Mouse (Mus musculus): Measurements from ENCODE around the gene Dtymk. TPM values are rescaled to one million over a fixed set of nuclear protein-coding genes. Genes with fewer than 3 reads are reported as not detected.
A peak's percentile ranks its signal among the peaks of the same experiment; 100 is the strongest.

The Dtymk gene
- polyA plus RNA-seq, 1 experiment from 2014 or later: 148 TPM

DNA sequence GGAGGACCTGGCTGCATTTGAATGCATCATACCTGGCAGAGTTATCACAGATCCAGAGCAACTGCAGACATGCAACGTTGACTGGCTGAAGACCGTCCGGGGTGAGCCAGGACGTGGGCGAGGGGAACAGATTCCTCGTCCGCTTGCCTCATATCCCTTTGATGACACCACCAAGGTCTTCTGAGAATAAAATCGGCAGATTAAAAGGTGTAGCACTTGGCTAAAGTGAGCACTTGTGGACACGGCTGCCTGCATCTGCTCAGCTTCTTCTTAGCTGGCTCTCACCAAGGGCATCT lies 24.8 kb upstream of the Dtymk start:
- H3K27ac ChIP-seq: peak overlapping the region; percentile 94; the same call in 1 of the 2 replicates
- WGBS: 95% methylated on average over 9 of the region's 9 CpGs
- peak overlapping the region; percentile 92 for H3K4me2 ChIP-seq (replicated peaks)
- no peaks in the 10 kb centered on the region for H3K9me3 ChIP-seq (ENCODE audit: control insufficient read depth, low read length)
- H3K9ac ChIP-seq: peak overlapping the region; percentile 71; the same call in 1 of the 2 replicates
- peak overlapping the region; percentile 43; the same call in 1 of the 2 replicates for H3K4me3 ChIP-seq (replicated peaks; ENCODE audit: low read length)
- DNase-seq (ENCODE audit: low spot score) (no peak), ATAC-seq (ENCODE audit: low FRiP score) (no peak)
- H3K27me3 ChIP-seq (ENCODE audit: control insufficient read depth, insufficient read depth, low read length): no peaks in the 10 kb centered on the region
- peaks cover 2% of the 10 kb centered on the region for H3K36me3 ChIP-seq (replicated peaks; ENCODE audit: control insufficient read depth, insufficient read depth)
- H3K4me1 ChIP-seq (replicated peaks; ENCODE audit: control insufficient read depth, insufficient read depth, low read length): peaks cover 13% of the 10 kb centered on the region

DNA sequence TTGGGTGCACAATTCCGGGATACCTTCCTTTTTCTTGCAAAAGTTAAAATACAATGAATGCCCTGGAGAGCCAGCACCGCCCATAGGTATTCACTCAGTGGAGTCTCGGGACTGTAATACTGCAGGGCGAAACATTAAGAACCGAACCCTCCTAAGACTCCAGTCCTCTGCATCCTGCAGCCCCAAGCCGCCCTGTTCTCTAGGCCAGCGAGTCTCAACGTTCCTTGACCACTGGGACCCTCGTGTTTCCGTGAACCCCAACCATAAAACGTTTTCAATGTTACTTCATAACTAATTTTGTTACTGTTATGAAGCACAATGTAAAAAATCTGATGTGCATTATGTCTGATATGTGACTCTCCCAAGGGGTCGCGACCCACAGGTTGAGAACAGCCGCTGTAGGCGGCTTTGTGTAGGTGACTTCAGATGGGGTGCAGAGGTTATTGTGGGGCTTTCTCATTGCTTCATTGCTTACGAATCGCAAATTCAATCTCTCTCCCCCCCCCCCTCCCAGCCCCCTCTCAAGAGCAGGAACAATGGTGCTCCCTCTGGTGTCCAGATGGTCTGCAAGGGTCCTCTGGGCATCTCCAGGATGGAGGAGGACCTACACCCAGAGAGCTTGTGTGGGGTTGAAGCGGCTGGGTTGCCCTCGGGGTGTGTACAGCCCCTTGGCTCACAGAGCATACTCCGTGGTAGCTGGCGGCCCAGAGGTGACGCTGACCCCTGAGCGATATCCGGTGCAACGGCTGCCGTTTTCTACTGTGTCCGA lies 24.2 kb upstream of the Dtymk start:
- H3K4me1 ChIP-seq (replicated peaks; ENCODE audit: control insufficient read depth, insufficient read depth, low read length): peaks cover 13% of the 10 kb centered on the region
- DNase-seq (ENCODE audit: low spot score) (peak; percentile 40), ATAC-seq (ENCODE audit: low FRiP score) (peak; percentile 28; the same call in 1 of the 2 replicates)
- peak overlapping the region; percentile 92 for H3K4me2 ChIP-seq (replicated peaks)
- peak overlapping the region; percentile 43 for H3K4me3 ChIP-seq (replicated peaks; ENCODE audit: low read length)
- H3K27ac ChIP-seq: peak overlapping the region; percentile 94
- no peaks in the 10 kb centered on the region for H3K27me3 ChIP-seq (ENCODE audit: control insufficient read depth, insufficient read depth, low read length)
- H3K9ac ChIP-seq: peak overlapping the region; percentile 71
- H3K36me3 ChIP-seq (replicated peaks; ENCODE audit: control insufficient read depth, insufficient read depth): peaks cover 8% of the 10 kb centered on the region
- H3K9me3 ChIP-seq (ENCODE audit: control insufficient read depth, low read length): no peaks in the 10 kb centered on the region
- 43% methylated on average over 27 of the region's 27 CpGs for WGBS

DNA sequence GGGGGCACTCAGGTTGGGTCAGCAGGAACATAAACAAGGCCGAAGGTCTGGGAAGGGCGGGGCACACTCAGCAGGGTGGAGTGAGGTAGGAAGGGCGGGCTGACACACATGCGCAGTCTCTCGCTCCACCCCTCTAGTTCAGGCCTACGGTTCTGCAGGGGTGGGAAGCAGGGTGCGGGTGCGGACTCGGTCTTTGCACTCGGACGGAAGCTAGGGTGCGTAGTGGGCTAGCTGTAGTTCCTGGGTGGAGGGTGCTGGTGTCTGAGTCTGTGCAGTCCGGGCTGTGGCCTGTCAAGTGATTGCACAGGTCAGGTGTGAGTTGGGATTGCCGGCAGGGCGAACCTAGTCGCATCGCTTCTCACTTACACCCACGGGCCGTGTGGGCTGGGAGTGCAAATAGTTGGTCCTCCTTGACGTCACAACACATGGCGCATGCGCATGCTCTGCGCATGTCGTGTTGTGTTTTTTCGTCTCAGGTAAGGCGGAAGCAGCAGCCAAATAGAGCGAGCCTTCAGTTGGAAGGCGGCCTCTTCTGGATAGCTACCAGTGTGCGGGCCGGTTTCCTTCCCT lies 23.5 kb upstream of the Dtymk start:
- peak overlapping the region; percentile 71 for H3K9ac ChIP-seq
- H3K27me3 ChIP-seq (ENCODE audit: control insufficient read depth, insufficient read depth, low read length): no peaks in the 10 kb centered on the region
- H3K4me3 ChIP-seq (replicated peaks; ENCODE audit: low read length): peak overlapping the region; percentile 43
- DNase-seq (ENCODE audit: low spot score) (peak; percentile 98), ATAC-seq (ENCODE audit: low FRiP score) (peak; percentile 96)
- H3K36me3 ChIP-seq (replicated peaks; ENCODE audit: control insufficient read depth, insufficient read depth): peaks cover 15% of the 10 kb centered on the region
- H3K27ac ChIP-seq: peak overlapping the region; percentile 94
- H3K4me1 ChIP-seq (replicated peaks; ENCODE audit: control insufficient read depth, insufficient read depth, low read length): peaks cover 13% of the 10 kb centered on the region
- WGBS: 3% methylated on average over 30 of the region's 30 CpGs
- H3K9me3 ChIP-seq (ENCODE audit: control insufficient read depth, low read length): no peaks in the 10 kb centered on the region
- H3K4me2 ChIP-seq (replicated peaks): peak overlapping the region; percentile 92

DNA sequence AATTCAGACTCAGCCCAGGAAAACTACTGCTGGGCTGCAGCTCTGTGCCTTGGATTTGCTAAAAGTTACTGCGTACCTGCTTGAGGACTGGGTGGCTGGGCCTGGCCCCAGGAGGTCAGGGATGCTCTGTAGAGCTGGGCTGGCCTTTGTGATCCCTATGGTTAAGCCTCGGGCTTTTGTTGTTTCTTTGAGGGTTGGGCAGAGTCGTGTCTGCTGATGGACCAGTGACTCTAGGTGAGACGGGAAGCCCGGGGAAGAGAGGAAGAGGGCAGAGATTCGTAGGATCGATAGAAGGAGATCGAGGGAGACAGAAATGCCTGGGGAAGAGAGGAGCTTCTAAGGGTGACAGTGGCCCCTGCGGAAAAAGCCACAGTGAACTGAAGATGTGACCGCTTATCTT lies 22.9 kb upstream of the Dtymk start, which contains the start of gene D2hgdh:
TSS of gene D2hgdh (plus strand) at position 301 of the 400 bp plus-strand sequence.
- Histone ChIP-seq H3K4me1 (replicated peaks; ENCODE audit: control insufficient read depth, insufficient read depth, low read length) (peaks cover 13% of the 10 kb centered on the region), H3K4me3 (replicated peaks; ENCODE audit: low read length) (peak within 1 kb of the TSS; percentile 43), H3K4me2 (replicated peaks) (peak within 1 kb of the TSS; percentile 92), H3K36me3 (replicated peaks; ENCODE audit: control insufficient read depth, insufficient read depth) (peaks cover 21% of the 10 kb centered on the region), H3K27ac (peak within 1 kb of the TSS; percentile 94), H3K9ac (peak within 1 kb of the TSS; percentile 71), H3K9me3 (ENCODE audit: control insufficient read depth, low read length) (no peaks in the 10 kb centered on the region), H3K27me3 (ENCODE audit: control insufficient read depth, insufficient read depth, low read length) (no peaks in the 10 kb centered on the region)
- DNase-seq (ENCODE audit: low spot score): no peak
- peak; percentile 3; the same call in 1 of the 2 replicates for ATAC-seq (ENCODE audit: low FRiP score)
- WGBS: 9% methylated on average over 10 of the region's 10 CpGs

DNA sequence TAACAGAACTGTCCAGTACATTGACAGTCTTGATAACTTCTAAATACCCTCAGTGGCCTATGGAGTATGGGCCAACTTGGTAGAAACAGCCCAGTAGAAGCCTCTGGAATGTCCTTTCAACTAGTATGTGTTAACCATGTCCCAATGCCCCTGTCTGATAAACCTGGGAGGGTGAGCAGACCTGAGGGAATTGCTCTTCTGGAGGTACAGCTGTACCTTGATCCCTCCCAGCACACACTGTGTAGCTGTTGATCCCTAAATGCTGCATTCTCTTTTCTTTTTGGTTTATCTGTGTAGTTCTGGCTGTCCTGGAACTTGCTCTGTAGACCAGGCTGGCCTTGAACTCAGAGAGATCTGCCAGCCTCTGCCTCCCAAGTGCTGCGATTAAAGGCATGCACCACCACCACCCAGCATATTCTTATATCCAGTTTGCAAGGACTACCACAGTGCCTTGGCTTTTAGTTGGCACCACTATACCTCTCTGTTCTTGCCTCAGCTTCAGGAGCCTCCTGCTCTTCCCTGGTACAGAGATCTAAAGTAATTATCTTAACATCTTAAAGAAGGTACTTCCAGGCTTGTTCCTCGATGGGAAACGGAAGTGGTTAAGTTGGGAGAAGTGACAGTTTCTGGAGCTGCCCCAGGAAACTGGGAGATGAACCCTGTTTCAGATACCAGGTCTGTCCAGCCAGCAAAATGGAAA lies 22.2 kb upstream of the Dtymk start:
- whole genome bisulfite sequencing: 89% methylated on average over 3 of the region's 3 CpGs
- Histone ChIP-seq H3K4me3 (replicated peaks; ENCODE audit: low read length) (no peak overlapping the region), H3K4me1 (replicated peaks; ENCODE audit: control insufficient read depth, insufficient read depth, low read length) (peaks cover 13% of the 10 kb centered on the region), H3K36me3 (replicated peaks; ENCODE audit: control insufficient read depth, insufficient read depth) (peaks cover 28% of the 10 kb centered on the region), H3K27me3 (ENCODE audit: control insufficient read depth, insufficient read depth, low read length) (no peaks in the 10 kb centered on the region), H3K27ac (no peak overlapping the region), H3K9ac (no peak overlapping the region), H3K4me2 (replicated peaks) (no peak overlapping the region), H3K9me3 (ENCODE audit: control insufficient read depth, low read length) (no peaks in the 10 kb centered on the region)
- ATAC-seq (ENCODE audit: low FRiP score) (no peak), DNase-seq (ENCODE audit: low spot score) (no peak)

DNA sequence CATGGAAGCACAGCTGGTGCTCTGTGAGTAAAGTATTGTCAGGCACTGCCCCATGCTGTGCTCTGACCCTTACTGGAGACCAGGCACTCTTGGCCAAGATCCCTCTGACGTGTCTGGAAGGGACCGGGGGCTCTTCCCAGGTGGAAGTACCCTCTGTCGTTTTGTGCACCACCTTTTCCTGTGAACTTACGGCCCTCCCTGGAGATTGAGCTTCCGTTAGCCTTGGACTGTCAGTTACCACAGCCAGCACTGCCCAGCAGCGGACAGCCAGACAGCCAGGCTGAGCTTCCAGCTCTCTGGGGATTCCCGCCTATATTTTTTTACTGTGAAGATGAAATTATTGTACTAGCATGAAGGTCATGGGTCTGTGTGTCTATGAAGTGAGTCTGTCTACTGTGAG lies 17.0 kb upstream of the Dtymk start:
- ATAC-seq (ENCODE audit: low FRiP score) (no peak), DNase-seq (ENCODE audit: low spot score) (no peak)
- peaks cover 80% of the 10 kb centered on the region for H3K36me3 ChIP-seq (replicated peaks; ENCODE audit: control insufficient read depth, insufficient read depth)
- no peaks in the 10 kb centered on the region for H3K9me3 ChIP-seq (ENCODE audit: control insufficient read depth, low read length)
- no peak overlapping the region for H3K4me2 ChIP-seq (replicated peaks)
- no peaks in the 10 kb centered on the region for H3K4me1 ChIP-seq (replicated peaks; ENCODE audit: control insufficient read depth, insufficient read depth, low read length)
- H3K9ac ChIP-seq: no peak overlapping the region
- no peaks in the 10 kb centered on the region for H3K27me3 ChIP-seq (ENCODE audit: control insufficient read depth, insufficient read depth, low read length)
- no peak overlapping the region for H3K4me3 ChIP-seq (replicated peaks; ENCODE audit: low read length)
- H3K27ac ChIP-seq: no peak overlapping the region
- 75% methylated on average over 7 of the region's 7 CpGs for WGBS

DNA sequence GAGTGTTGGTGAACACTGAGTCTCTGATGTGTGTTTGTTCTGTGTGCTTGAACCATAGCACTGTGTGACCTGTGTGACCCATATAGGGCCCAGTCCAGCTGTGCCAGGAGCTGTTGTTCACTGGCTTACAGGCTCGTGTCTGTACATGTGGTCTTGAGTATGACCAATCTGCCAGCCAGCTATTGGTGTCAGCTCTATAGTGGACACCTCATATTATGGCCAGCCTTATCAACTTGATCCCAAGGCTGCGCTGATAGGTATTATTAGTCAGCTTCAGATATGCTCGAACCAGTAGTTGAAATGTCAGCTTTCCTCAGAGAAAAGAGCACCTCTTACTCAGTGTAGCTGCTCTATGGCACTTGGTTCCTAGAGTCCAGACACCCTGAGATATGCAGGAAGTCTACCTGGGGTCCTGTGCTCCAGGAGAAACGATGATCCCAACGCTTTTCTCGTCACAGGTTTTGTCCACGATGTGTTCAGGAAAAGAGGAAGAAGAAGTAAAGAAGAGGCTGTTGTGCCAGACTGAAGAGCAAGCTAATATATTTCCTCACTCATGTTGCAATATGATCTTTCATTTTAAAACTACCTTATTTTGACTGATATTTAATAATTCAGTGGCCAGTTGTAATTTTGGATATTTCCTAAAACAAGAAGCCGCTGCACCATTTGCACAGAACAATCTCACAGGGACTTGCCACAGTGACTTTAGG lies 16.2 kb upstream of the Dtymk start:
- H3K9me3 ChIP-seq (ENCODE audit: control insufficient read depth, low read length): no peaks in the 10 kb centered on the region
- 94% methylated on average over 8 of the region's 8 CpGs for WGBS
- H3K9ac ChIP-seq: no peak overlapping the region
- H3K4me2 ChIP-seq (replicated peaks): no peak overlapping the region
- DNase-seq (ENCODE audit: low spot score) (no peak), ATAC-seq (ENCODE audit: low FRiP score) (no peak)
- H3K27me3 ChIP-seq (ENCODE audit: control insufficient read depth, insufficient read depth, low read length): no peaks in the 10 kb centered on the region
- H3K36me3 ChIP-seq (replicated peaks; ENCODE audit: control insufficient read depth, insufficient read depth): peaks cover 87% of the 10 kb centered on the region
- no peak overlapping the region for H3K27ac ChIP-seq
- no peak overlapping the region for H3K4me3 ChIP-seq (replicated peaks; ENCODE audit: low read length)
- H3K4me1 ChIP-seq (replicated peaks; ENCODE audit: control insufficient read depth, insufficient read depth, low read length): no peaks in the 10 kb centered on the region

DNA sequence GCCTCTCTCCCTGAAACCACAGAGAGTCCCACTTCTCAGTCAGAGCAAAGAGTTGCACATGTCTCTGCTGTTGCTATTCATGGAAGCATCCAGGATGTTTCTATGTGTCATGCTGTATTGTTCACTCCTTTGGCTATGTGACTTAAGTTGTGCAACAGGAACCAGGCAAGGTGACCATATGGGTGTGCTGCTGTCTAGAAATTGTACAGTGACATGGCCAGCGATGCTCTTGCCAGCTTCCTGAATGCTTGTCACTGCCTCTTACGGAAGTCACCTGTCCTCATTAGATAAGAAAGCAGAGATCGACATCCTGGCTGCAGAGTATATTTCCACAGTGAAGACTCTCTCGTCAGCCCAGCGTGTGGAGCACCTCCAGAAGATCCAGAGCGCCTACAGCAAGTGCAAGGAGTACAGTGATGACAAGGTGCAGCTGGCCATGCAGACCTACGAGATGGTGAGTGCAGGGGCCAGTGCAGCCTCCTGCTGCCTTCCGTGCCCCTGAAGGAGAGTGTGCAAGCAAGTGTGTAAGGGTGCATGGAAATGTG lies 9.8 kb upstream of the Dtymk start:
- H3K9ac ChIP-seq: no peak overlapping the region
- no peaks in the 10 kb centered on the region for H3K27me3 ChIP-seq (ENCODE audit: control insufficient read depth, insufficient read depth, low read length)
- H3K27ac ChIP-seq: no peak overlapping the region
- 93% methylated on average over 8 of the region's 8 CpGs for WGBS
- ATAC-seq (ENCODE audit: low FRiP score) (no peak), DNase-seq (ENCODE audit: low spot score) (no peak)
- H3K36me3 ChIP-seq (replicated peaks; ENCODE audit: control insufficient read depth, insufficient read depth): peaks cover 87% of the 10 kb centered on the region
- no peak overlapping the region for H3K4me2 ChIP-seq (replicated peaks)
- no peaks in the 10 kb centered on the region for H3K9me3 ChIP-seq (ENCODE audit: control insufficient read depth, low read length)
- H3K4me1 ChIP-seq (replicated peaks; ENCODE audit: control insufficient read depth, insufficient read depth, low read length): no peaks in the 10 kb centered on the region
- H3K4me3 ChIP-seq (replicated peaks; ENCODE audit: low read length): no peak overlapping the region
